Mouse (Mus musculus): ENCODE results near the gene Pcdh15. TPM values are rescaled to one million over a fixed set of nuclear protein-coding genes. Genes with fewer than 3 reads are reported as not detected.
A peak's percentile ranks its signal among the peaks of the same experiment; 100 is the strongest.

Pcdh15 gene
- polyA plus RNA-seq, 1 experiment from 2014 or later, result 0.11 TPM

DNA sequence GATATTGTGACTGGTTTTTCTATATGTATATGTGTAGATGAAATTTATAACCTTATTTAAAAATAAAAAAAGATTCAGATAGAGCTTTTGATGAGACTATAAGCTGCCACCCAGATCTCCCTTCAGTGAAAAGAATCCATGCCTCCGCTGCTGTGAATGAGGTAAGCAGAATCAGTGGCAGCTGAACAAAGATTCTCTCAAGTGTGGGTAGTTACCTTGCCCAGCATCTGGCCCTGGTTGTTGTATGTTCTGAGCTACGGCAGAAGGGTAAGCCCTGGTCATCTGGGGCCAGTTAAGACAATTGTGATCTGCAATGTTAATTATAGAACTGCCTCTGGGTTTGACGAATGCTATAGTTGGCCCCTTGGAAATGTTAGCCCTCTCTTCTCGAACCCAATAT lies 1316.2 kb downstream of the Pcdh15 start:
- Histone ChIP-seq H3K9ac (ENCODE audit: low read depth, low read length) (no peak overlapping the region), H3K4me1 (ENCODE audit: control insufficient read depth, insufficient read depth, low read length) (no peaks in the 10 kb centered on the region), H3K4me3 (ENCODE audit: low read depth, low read length) (no peak overlapping the region), H3K36me3 (ENCODE audit: control insufficient read depth, insufficient read depth, low read length) (no peaks in the 10 kb centered on the region), H3K9me3 (replicated peaks; ENCODE audit: control insufficient read depth, low read length) (no peaks in the 10 kb centered on the region), H3K4me2 (no peak overlapping the region), H3K27ac (ENCODE audit: low read depth, low read length) (no peak overlapping the region), H3K27me3 (ENCODE audit: control insufficient read depth, insufficient read depth, low read length) (no peaks in the 10 kb centered on the region)
- WGBS (ENCODE audit: insufficient replicate concordance), result 76% methylated on average over 4 of the region's 4 CpGs
- ATAC-seq (replicated peaks; ENCODE audit: insufficient number of reproducible peaks, low FRiP score, low TSS enrichment), result no peak

DNA sequence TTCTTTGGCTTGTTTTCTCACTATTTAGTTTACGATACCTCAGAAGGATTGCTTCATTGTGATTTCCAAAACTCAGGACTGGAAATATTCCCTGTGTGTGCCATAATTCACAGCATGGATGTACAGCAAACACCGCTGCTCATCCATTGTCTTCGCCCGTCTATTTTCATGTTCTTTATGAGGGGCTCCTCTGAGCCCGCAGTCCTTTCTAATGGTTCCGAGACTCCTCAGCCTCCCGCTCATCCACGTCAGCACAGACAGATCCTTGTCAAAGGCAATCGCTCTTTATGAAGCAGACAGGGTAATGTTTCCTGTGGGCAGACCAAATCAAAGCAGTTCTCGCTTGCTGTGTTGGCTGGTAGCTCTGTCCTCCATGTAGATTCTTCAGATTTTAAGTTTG lies 1316.8 kb downstream of the Pcdh15 start:
- Histone ChIP-seq H3K9ac (ENCODE audit: low read depth, low read length) (no peak overlapping the region), H3K27me3 (ENCODE audit: control insufficient read depth, insufficient read depth, low read length) (no peaks in the 10 kb centered on the region), H3K9me3 (replicated peaks; ENCODE audit: control insufficient read depth, low read length) (no peaks in the 10 kb centered on the region), H3K27ac (ENCODE audit: low read depth, low read length) (no peak overlapping the region), H3K4me3 (ENCODE audit: low read depth, low read length) (no peak overlapping the region), H3K36me3 (ENCODE audit: control insufficient read depth, insufficient read depth, low read length) (no peaks in the 10 kb centered on the region), H3K4me1 (ENCODE audit: control insufficient read depth, insufficient read depth, low read length) (no peaks in the 10 kb centered on the region), H3K4me2 (no peak overlapping the region)
- no peak for ATAC-seq (replicated peaks; ENCODE audit: insufficient number of reproducible peaks, low FRiP score, low TSS enrichment)
- 88% methylated on average over 10 of the region's 10 CpGs for WGBS (ENCODE audit: insufficient replicate concordance)

DNA sequence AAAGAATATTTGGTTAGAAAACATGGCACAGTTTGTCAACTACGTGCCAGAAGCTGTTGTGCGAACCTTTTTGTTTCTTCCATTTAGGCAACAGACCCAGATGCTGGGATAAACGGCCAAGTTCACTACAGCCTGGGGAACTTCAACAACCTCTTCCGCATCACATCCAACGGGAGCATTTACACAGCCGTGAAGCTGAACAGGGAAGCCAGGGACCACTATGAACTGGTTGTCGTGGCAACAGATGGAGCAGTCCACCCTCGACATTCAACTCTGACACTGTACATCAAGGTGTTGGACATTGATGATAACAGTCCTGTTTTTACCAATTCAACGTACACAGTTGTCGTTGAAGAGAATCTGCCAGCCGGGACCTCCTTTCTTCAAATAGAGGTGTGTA lies 1350.9 kb downstream of the Pcdh15 start:
- Histone ChIP-seq H3K4me2 (no peak overlapping the region), H3K36me3 (ENCODE audit: control insufficient read depth, insufficient read depth, low read length) (no peaks in the 10 kb centered on the region), H3K9ac (ENCODE audit: low read depth, low read length) (no peak overlapping the region), H3K9me3 (replicated peaks; ENCODE audit: control insufficient read depth, low read length) (no peaks in the 10 kb centered on the region), H3K27me3 (ENCODE audit: control insufficient read depth, insufficient read depth, low read length) (no peaks in the 10 kb centered on the region), H3K4me3 (ENCODE audit: low read depth, low read length) (no peak overlapping the region), H3K4me1 (ENCODE audit: control insufficient read depth, insufficient read depth, low read length) (no peaks in the 10 kb centered on the region), H3K27ac (ENCODE audit: low read depth, low read length) (no peak overlapping the region)
- ATAC-seq (replicated peaks; ENCODE audit: insufficient number of reproducible peaks, low FRiP score, low TSS enrichment), result 0 out of 2 replicates have a peak, but pooled peaks have one; percentile 22
- 81% methylated on average over 11 of the region's 11 CpGs for WGBS (ENCODE audit: insufficient replicate concordance)

DNA sequence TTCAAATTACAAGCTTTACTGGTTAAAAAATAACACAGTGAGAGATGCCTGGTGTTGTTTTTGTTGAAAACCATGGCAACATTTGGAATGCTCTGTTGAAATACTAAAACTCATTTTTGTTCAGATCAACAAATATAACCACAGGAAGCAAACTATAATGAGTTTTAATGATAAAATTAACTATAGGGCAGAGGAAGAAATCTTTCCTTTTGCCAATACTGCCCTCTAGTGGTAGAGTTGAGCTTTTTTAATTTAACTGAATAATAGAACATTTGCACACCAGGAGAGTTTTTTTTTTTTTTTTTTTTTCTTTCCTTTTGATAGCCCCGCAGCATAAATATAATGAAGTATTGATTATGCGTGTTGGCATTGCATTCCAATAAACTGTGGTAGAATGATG lies 1364.8 kb downstream of the Pcdh15 start:
- no peaks in the 10 kb centered on the region for H3K27me3 ChIP-seq (ENCODE audit: control insufficient read depth, insufficient read depth, low read length)
- 25% methylated on average over 2 of the region's 2 CpGs for WGBS (ENCODE audit: insufficient replicate concordance)
- H3K36me3 ChIP-seq (ENCODE audit: control insufficient read depth, insufficient read depth, low read length), result no peaks in the 10 kb centered on the region
- H3K27ac ChIP-seq (ENCODE audit: low read depth, low read length), result no peak overlapping the region
- no peak overlapping the region for H3K4me2 ChIP-seq
- no peak overlapping the region for H3K4me3 ChIP-seq (ENCODE audit: low read depth, low read length)
- H3K9me3 ChIP-seq (replicated peaks; ENCODE audit: control insufficient read depth, low read length), result no peaks in the 10 kb centered on the region
- no peak overlapping the region for H3K9ac ChIP-seq (ENCODE audit: low read depth, low read length)
- no peak for ATAC-seq (replicated peaks; ENCODE audit: insufficient number of reproducible peaks, low FRiP score, low TSS enrichment)
- H3K4me1 ChIP-seq (ENCODE audit: control insufficient read depth, insufficient read depth, low read length), result no peaks in the 10 kb centered on the region

DNA sequence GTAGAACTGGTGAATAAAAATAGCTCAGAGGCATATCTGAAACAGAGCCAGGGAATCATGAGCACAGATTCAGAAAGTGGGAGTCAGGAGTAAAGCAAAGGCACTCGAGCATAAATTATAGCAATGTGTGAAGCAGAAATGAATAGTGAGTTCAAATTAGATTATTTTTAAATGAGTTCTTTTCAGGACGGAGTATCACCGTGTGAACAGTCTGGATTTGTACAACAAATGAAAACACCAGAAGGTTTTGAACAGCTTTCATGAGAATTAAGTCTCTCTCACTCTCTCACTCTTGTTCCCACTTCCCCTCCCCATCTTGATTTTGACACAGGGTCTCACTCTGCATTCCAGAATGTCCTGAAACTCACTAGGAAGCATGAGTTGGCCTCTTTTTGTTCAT lies 1381.6 kb downstream of the Pcdh15 start:
- no peak overlapping the region for H3K27ac ChIP-seq (ENCODE audit: low read depth, low read length)
- H3K27me3 ChIP-seq (ENCODE audit: control insufficient read depth, insufficient read depth, low read length), result no peaks in the 10 kb centered on the region
- ATAC-seq (replicated peaks; ENCODE audit: insufficient number of reproducible peaks, low FRiP score, low TSS enrichment), result no peak
- no peak overlapping the region for H3K9ac ChIP-seq (ENCODE audit: low read depth, low read length)
- H3K4me1 ChIP-seq (ENCODE audit: control insufficient read depth, insufficient read depth, low read length), result no peaks in the 10 kb centered on the region
- H3K4me2 ChIP-seq, result no peak overlapping the region
- no peak overlapping the region for H3K4me3 ChIP-seq (ENCODE audit: low read depth, low read length)
- no peaks in the 10 kb centered on the region for H3K9me3 ChIP-seq (replicated peaks; ENCODE audit: control insufficient read depth, low read length)
- H3K36me3 ChIP-seq (ENCODE audit: control insufficient read depth, insufficient read depth, low read length), result no peaks in the 10 kb centered on the region
- WGBS (ENCODE audit: insufficient replicate concordance), result 76% methylated on average over 3 of the region's 3 CpGs

DNA sequence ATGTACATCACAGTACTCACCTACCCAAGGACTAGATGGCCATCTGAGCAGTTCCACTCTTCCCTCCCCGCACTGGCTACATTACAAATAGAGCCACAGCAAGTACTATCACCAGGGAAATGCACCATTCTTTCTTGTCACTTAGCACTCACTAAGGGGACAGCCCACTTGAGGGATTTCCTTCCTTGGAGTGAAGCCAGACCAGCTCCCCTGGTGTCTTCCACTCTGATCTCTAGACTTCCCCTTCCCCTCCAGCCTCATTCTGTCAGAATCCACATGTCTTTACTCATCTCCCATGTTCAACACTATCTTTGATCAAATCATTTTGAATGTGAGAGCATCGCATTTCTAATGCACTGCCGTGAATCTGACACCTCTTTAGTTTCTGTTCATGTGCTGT lies 1413.2 kb downstream of the Pcdh15 start:
- Histone ChIP-seq H3K4me1 (ENCODE audit: control insufficient read depth, insufficient read depth, low read length) (no peaks in the 10 kb centered on the region), H3K4me2 (no peak overlapping the region), H3K27me3 (ENCODE audit: control insufficient read depth, insufficient read depth, low read length) (no peaks in the 10 kb centered on the region), H3K9me3 (replicated peaks; ENCODE audit: control insufficient read depth, low read length) (no peaks in the 10 kb centered on the region), H3K9ac (ENCODE audit: low read depth, low read length) (no peak overlapping the region), H3K4me3 (ENCODE audit: low read depth, low read length) (no peak overlapping the region), H3K36me3 (ENCODE audit: control insufficient read depth, insufficient read depth, low read length) (no peaks in the 10 kb centered on the region), H3K27ac (ENCODE audit: low read depth, low read length) (no peak overlapping the region)
- WGBS (ENCODE audit: insufficient replicate concordance), result 40% methylated on average over 3 of the region's 3 CpGs
- no peak for ATAC-seq (replicated peaks; ENCODE audit: insufficient number of reproducible peaks, low FRiP score, low TSS enrichment)

DNA sequence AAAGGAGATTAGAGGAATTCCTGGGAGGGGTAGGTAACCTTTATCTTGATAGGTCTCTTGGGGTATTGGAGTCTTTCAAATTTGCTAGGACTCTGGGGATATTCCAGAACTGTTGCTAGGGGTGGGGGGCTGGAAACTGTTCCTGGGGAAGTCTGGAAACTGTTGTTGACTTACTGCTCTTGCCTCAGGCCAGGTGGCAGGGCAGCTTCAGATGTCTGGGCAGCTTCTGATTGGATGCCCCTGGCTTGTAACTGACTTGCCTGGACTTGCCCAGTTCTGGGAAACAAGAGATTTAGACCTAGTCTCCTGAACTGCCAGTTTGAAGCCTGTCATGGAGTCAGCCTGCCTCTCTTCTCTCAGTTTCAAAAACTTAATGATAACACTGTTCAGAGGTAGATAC lies 1414.6 kb downstream of the Pcdh15 start:
- Histone ChIP-seq H3K4me3 (ENCODE audit: low read depth, low read length) (no peak overlapping the region), H3K4me2 (no peak overlapping the region), H3K4me1 (ENCODE audit: control insufficient read depth, insufficient read depth, low read length) (no peaks in the 10 kb centered on the region), H3K27ac (ENCODE audit: low read depth, low read length) (no peak overlapping the region), H3K9ac (ENCODE audit: low read depth, low read length) (no peak overlapping the region), H3K27me3 (ENCODE audit: control insufficient read depth, insufficient read depth, low read length) (no peaks in the 10 kb centered on the region), H3K9me3 (replicated peaks; ENCODE audit: control insufficient read depth, low read length) (no peaks in the 10 kb centered on the region), H3K36me3 (ENCODE audit: control insufficient read depth, insufficient read depth, low read length) (no peaks in the 10 kb centered on the region)
- ATAC-seq (replicated peaks; ENCODE audit: insufficient number of reproducible peaks, low FRiP score, low TSS enrichment), result no peak

DNA sequence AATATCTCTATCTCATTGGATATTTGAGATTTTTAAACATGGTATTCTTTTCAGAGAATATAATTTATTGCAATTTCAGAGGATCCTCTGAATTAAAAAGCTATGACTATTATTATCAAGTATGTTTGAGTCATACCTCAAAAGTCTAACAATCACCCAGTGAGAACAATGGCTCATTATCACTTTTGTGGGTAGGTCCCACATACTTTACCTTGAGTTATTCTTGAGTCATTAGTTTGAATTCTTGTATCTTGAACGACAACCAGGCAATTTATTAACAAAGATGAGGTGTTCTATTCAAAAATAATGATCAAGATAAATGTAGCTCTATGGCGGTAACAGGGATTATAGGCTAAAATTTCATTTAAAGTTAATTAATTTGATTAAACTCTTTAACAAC lies 1439.2 kb downstream of the Pcdh15 start:
- WGBS (ENCODE audit: insufficient replicate concordance), result 70% methylated on average over 2 of the region's 2 CpGs
- no peaks in the 10 kb centered on the region for H3K27me3 ChIP-seq (ENCODE audit: control insufficient read depth, insufficient read depth, low read length)
- no peak overlapping the region for H3K4me3 ChIP-seq (ENCODE audit: low read depth, low read length)
- ATAC-seq (replicated peaks; ENCODE audit: insufficient number of reproducible peaks, low FRiP score, low TSS enrichment), result no peak
- H3K36me3 ChIP-seq (ENCODE audit: control insufficient read depth, insufficient read depth, low read length), result no peaks in the 10 kb centered on the region
- H3K27ac ChIP-seq (ENCODE audit: low read depth, low read length), result no peak overlapping the region
- H3K9ac ChIP-seq (ENCODE audit: low read depth, low read length), result no peak overlapping the region
- no peaks in the 10 kb centered on the region for H3K4me1 ChIP-seq (ENCODE audit: control insufficient read depth, insufficient read depth, low read length)
- H3K4me2 ChIP-seq, result no peak overlapping the region
- no peaks in the 10 kb centered on the region for H3K9me3 ChIP-seq (replicated peaks; ENCODE audit: control insufficient read depth, low read length)

DNA sequence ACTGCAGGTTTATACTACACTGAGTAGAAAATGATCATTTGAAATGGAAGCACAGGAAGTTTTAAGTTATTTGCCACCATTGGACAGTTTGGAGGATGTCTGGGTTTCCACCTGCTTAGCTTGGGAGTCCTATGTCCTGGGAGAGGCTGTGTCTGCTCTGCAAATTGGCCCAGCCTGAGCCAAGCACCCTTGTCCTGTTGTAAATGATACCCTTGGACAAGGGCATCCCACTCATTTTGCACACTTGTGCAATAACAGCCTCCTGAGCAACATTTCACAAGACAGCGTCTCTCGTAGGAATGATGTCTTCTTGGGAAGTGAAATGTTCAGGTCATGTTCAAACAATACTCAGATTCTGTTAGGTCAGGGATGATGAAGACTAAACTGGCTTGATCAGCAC lies 1456.2 kb downstream of the Pcdh15 start:
- 84% methylated on average over 2 of the region's 2 CpGs for WGBS (ENCODE audit: insufficient replicate concordance)
- H3K27ac ChIP-seq (ENCODE audit: low read depth, low read length), result no peak overlapping the region
- ATAC-seq (replicated peaks; ENCODE audit: insufficient number of reproducible peaks, low FRiP score, low TSS enrichment), result no peak
- no peak overlapping the region for H3K4me2 ChIP-seq
- no peaks in the 10 kb centered on the region for H3K36me3 ChIP-seq (ENCODE audit: control insufficient read depth, insufficient read depth, low read length)
- no peak overlapping the region for H3K4me3 ChIP-seq (ENCODE audit: low read depth, low read length)
- H3K9me3 ChIP-seq (replicated peaks; ENCODE audit: control insufficient read depth, low read length), result no peaks in the 10 kb centered on the region
- no peaks in the 10 kb centered on the region for H3K4me1 ChIP-seq (ENCODE audit: control insufficient read depth, insufficient read depth, low read length)
- H3K27me3 ChIP-seq (ENCODE audit: control insufficient read depth, insufficient read depth, low read length), result no peaks in the 10 kb centered on the region
- H3K9ac ChIP-seq (ENCODE audit: low read depth, low read length), result no peak overlapping the region
